Mouse (Mus musculus): ENCODE data around the gene Scaf1. TPM values are rescaled to one million over a fixed set of nuclear protein-coding genes. Genes with fewer than 3 reads are reported as not detected.

Scaf1 gene
- total RNA-seq, 2 experiments from 2014 or later, result 114 TPM

- DNase-seq (ENCODE audit: low spot score in 2 of 2), result no peak
Observed at GRCm38 (mm10) chr7:44958208-44958607, 58.0 kb downstream of the Scaf1 start.

DNA sequence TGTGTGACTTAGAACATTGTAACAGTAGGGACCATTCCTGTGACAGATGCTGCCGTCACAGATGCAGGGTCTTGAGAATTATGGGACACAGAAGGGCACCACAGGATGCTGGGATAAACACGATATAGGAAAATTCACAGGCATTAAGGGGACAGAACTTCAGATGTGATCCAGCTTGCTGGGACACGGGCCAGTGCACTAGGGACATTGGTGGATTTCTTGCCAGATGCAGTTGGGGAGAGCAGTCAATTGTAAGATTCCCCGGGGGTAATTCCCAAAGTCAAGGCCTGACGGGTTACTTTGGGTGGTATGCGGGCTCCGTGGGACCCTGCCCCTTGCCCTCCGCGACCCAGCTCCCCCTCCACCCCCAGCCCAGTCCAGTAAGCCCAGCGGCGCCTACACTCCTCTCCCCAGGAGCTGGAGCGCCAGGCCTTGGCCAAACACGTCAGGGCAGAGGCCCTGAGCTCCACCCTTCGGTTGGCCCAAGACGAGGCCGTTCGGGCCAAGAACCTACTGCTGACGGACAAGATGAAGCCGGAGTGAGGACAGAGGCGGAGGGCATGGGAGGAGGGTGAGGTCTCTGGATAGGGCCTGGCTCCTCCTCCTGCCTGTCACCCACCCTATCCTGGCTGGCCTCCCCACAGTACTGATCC, 58.9 kb downstream of the Scaf1 start:
- DNase-seq (ENCODE audit: low spot score in 2 of 2), result no peak

- DNase-seq (ENCODE audit: low spot score in 2 of 2), result no peak
Observed at GRCm38 (mm10) chr7:44956266-44956665, 59.9 kb downstream of the Scaf1 start.

- DNase-seq (ENCODE audit: low spot score in 2 of 2), result no peak
Observed at GRCm38 (mm10) chr7:44955628-44956027, 60.5 kb downstream of the Scaf1 start.

DNA sequence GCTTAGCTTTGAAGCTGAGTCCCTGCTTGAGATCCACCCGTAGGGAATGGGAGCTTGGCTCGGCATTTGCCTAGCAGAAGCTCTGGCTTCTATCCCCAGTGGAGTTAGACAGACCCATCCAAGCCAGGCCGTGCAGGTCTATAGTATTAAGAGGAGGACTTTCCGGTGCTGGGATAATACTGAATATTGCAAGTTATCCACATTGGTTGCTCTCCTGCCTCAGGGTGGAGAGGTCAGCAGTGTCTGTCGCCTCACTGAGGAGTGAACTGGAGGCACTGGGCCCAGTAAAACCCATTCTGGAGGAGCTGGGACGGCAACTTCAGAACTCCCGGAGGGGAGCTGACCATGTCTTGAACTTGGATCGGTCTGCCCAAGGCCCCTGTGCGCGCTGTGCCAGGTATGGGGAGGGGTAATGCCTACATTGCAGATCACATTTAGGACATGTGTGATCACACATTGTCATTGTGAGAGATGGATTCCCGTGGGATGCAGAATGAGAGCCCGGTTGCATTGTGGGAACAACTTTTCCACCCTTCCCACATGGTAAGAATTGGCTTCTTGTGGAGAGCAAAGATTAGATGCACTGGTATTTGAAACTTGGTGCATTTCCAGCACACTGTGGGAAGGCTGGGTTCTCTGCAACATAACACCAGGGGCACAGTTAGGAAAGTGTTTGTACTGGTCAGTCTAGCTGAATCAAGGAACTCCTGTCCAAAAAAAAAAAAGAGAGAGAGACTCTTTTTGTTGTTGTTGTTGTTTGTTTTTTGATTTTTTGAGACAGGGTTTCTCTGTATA, 61.9 kb downstream of the Scaf1 start:
- DNase-seq (ENCODE audit: low spot score in 2 of 2), result no peak

DNA sequence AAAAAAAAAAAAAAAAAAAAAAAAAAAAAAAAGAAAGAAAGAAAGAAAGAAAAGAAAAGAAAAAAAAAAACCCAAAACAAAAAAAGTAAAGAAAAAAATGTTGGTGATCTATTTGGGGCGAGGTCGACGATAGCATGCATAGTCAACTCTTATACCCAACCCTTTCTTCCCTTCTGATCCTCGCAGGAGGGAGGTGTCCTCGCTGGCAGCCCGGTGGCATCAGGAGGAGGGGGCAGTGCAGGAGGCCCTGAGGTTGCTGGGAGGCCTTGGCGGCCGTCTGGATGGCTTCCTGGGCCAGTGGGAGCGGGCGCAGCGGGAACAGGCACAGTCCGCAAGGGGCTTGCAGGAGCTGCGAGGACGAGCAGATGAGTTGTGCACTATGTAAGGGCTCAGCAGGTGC, 62.6 kb downstream of the Scaf1 start:
- no peak for DNase-seq (ENCODE audit: low spot score in 2 of 2)

Small RNAs within 50 kb of the gene (microRNA-seq; reads per million reads assigned to microRNA genes)
- 1.6 reads per million for gene Mir7054

Other genes starting within 250 kb of the Scaf1 start
- 10 to 100 TPM; 60.1 to 65.5 TPM for gene Nup62, start 200.3 kb downstream of the Scaf1 start, total RNA-seq (2021)
- 1 to 10 TPM; 1.1 to 1.8 TPM for gene Il4i1, start 200.0 kb downstream of the Scaf1 start, total RNA-seq (2021)
- gene Atf5, start 199.7 kb downstream of the Scaf1 start, total RNA-seq (2021), result 100 to 1,000 TPM in 1 of 2 experiments, 10 to 100 TPM in 1; 59.8 to 104 TPM
- gene Akt1s1, start 167.4 kb downstream of the Scaf1 start, total RNA-seq (2021), result 100 to 1,000 TPM; 119 to 134 TPM
- gene Tbc1d17, start 167.3 kb downstream of the Scaf1 start, total RNA-seq (2021), result 10 to 100 TPM; 87.9 to 92.0 TPM
- 10 to 100 TPM; 50.8 to 54.6 TPM for gene Pnkp, start 159.2 kb downstream of the Scaf1 start, total RNA-seq (2021)
- 100 to 1,000 TPM; 385 to 394 TPM for gene Ptov1, start 146.6 kb downstream of the Scaf1 start, total RNA-seq (2021)
- gene Med25, start 123.7 kb downstream of the Scaf1 start, total RNA-seq (2021), result 100 to 1,000 TPM; 117 to 121 TPM
- gene Fuz, start 120.3 kb downstream of the Scaf1 start, total RNA-seq (2021), result 10 to 100 TPM; 24.6 to 26.7 TPM
- gene Ap2a1, start 86.9 kb downstream of the Scaf1 start, total RNA-seq (2021), result 100 to 1,000 TPM in 1 of 2 experiments, 10 to 100 TPM in 1; 99.9 to 107 TPM
- gene Tsks, start 73.2 kb downstream of the Scaf1 start, total RNA-seq (2021), result under 1 TPM in 1 of 2 experiments, not detected in 1; 0.39 TPM
- 10 to 100 TPM; 28.0 to 31.1 TPM for gene Cpt1c, start 41.5 kb downstream of the Scaf1 start, total RNA-seq (2021)
- gene Prmt1, start 29.8 kb downstream of the Scaf1 start, total RNA-seq (2021), result 100 to 1,000 TPM; 380 to 390 TPM
- 100 to 1,000 TPM; 106 to 111 TPM for gene Irf3, start 18.7 kb downstream of the Scaf1 start, total RNA-seq (2021)
- 10 to 100 TPM; 23.8 to 28.5 TPM for gene Bcl2l12, start 17.7 kb downstream of the Scaf1 start, total RNA-seq (2021)
- 10 to 100 TPM; 58.9 to 59.7 TPM for gene Rras, start 1.6 kb upstream of the Scaf1 start, total RNA-seq (2021)
- 10 to 100 TPM; 76.4 to 85.1 TPM for gene Prr12, start 36.5 kb upstream of the Scaf1 start, total RNA-seq (2021)
- 10 to 100 TPM; 61.1 to 71.2 TPM for gene Nosip, start 46.1 kb upstream of the Scaf1 start, total RNA-seq (2021)
- gene Prrg2, start 46.3 kb upstream of the Scaf1 start, total RNA-seq (2021), result 10 to 100 TPM; 17.9 to 18.6 TPM
- 10 to 100 TPM; 77.0 to 81.8 TPM for gene Rcn3, start 75.9 kb upstream of the Scaf1 start, total RNA-seq (2021)
- 100 to 1,000 TPM in 1 of 2 experiments, 10 to 100 TPM in 1; 98.0 to 104 TPM for gene Fcgrt, start 87.5 kb upstream of the Scaf1 start, total RNA-seq (2021)
- 1,000 to 10,000 TPM; 1,454 to 1,477 TPM for gene Rps11, start 108.1 kb upstream of the Scaf1 start, total RNA-seq (2021)
- 1,000 to 10,000 TPM; 2,237 to 2,371 TPM for gene Rpl13a, start 112.4 kb upstream of the Scaf1 start, total RNA-seq (2021)
- not detected for gene Gm45713, start 119.9 kb upstream of the Scaf1 start, total RNA-seq (2021)
- gene Flt3l, start 120.1 kb upstream of the Scaf1 start, total RNA-seq (2021), result 10 to 100 TPM; 18.8 to 23.1 TPM
- 10 to 100 TPM; 60.7 to 65.2 TPM for gene Pih1d1, start 137.9 kb upstream of the Scaf1 start, total RNA-seq (2021)
- 10 to 100 TPM; 76.4 to 90.1 TPM for gene Aldh16a1, start 138.2 kb upstream of the Scaf1 start, total RNA-seq (2021)
- gene Slc17a7, start 147.6 kb upstream of the Scaf1 start, total RNA-seq (2021), result 1 to 10 TPM in 1 of 2 experiments, under 1 TPM in 1; 0.31 to 1.9 TPM
- not detected for gene Gfy, start 163.2 kb upstream of the Scaf1 start, total RNA-seq (2021)
- not detected for gene Pth2, start 164.6 kb upstream of the Scaf1 start, total RNA-seq (2021)
- gene Ccdc155, start 188.5 kb upstream of the Scaf1 start, total RNA-seq (2021), result under 1 TPM; 0.31 to 0.84 TPM
- gene Dkkl1, start 195.8 kb upstream of the Scaf1 start, total RNA-seq (2021), result under 1 TPM in 1 of 2 experiments, not detected in 1; 0.78 TPM
- gene Tead2, start 199.4 kb upstream of the Scaf1 start, total RNA-seq (2021), result 10 to 100 TPM; 45.1 to 67.8 TPM
- gene Cd37, start 222.8 kb upstream of the Scaf1 start, total RNA-seq (2021), result 1 to 10 TPM; 4.1 to 6.2 TPM
- under 1 TPM in 1 of 2 experiments, not detected in 1; 0.28 TPM for gene Slc6a16, start 224.7 kb upstream of the Scaf1 start, total RNA-seq (2021)

Data from adrenal gland, postnatal 4 days (tissue).